Mouse (Mus musculus): ENCODE results near the gene Olfr1294.

Olfr1294 gene

GRCm38 (mm10) chr2:111540191-111540590 is at the start of gene Olfr1294:
Gene Olfr1294, minus strand, starts transcription at chr2:111540291.
- DNase-seq (ENCODE audit: low spot score in 2 of 2) = no peak

GRCm38 (mm10) chr2:111569581-111569980 is 29.5 kb upstream of the Olfr1294 start, which contains the start of gene Olfr1295:
Gene Olfr1295, minus strand, starts transcription at chr2:111569681.
- no peak for DNase-seq (ENCODE audit: low spot score in 2 of 2)

DNA sequence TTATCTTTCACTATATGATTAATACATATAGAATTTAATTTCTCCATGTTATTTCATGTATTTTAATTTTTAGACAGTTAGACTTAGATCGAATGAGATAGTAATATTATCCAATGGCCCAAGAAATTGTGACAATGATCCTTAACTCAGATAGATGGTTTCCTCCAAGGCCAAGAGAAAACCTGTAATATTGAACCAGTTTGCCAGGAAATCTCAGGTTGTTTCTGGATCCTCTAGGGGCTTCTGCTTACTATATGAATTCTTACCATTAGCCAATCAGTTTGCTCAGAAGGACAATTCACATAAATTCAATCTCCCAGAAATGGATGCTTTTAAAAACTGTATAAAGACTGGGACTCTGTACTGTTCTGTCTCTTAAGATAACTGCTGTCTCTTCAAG is 15.2 kb downstream of the Olfr1294 start, which contains the start of gene Olfr1293-ps:
TSS of gene Olfr1293-ps (plus strand) at position 301 of the 400 bp plus-strand sequence.
- no peak for DNase-seq (ENCODE audit: low spot score in 2 of 2)

DNA sequence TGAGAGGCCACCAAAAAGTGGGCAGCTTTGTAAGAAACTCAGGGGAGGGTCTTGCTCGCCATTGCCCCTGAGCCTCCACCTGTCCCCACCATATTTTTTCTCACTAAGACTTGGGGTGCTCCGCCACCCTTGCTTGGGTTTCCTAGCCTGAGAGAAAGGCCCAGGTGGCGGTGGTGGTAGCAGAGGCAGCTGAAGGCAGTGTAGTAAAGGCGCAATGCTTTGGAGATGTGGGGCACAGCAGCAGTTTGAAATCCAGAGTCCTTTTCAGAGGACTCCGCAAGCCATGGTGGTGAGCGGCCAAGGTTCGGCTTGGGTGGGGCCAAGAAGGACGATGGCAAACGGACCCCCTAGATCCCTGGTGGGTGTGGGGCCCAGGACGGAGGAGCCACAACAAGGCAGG is 22.6 kb downstream of the Olfr1294 start:
- DNase-seq (ENCODE audit: low spot score in 2 of 2) = no peak

DNA sequence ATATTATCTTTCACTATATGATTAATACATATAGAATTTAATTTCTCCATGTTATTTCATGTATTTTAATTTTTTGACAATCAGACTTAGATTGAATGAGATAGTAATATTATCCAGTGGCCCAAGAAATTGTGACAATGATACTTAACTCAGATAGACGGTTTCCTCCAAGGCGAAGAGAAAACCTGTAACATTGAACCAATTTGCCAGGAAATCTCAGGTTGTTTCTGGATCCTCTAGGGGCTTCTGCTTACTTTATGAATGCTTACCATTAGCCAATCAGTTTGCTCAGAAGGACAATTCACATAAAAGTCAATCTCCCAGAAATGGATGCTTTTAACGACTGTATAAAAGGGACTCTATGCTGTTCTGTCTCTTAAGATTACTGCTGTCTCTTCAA is 43.2 kb downstream of the Olfr1294 start, which contains the start of gene Olfr1291-ps1:
TSS of gene Olfr1291-ps1 (plus strand) at position 301 of the 400 bp plus-strand sequence.
- no peak for DNase-seq (ENCODE audit: low spot score in 2 of 2)

- no peak for DNase-seq (ENCODE audit: low spot score in 2 of 2)
Observed at GRCm38 (mm10) chr2:111493729-111494128, 46.4 kb downstream of the Olfr1294 start, which contains the start of gene Olfr1290. Gene Olfr1290, minus strand, starts transcription at chr2:111493829.

All from cerebellum, postnatal 4 days (tissue).